Mouse (Mus musculus) kidney, postnatal 0 days (tissue): ENCODE results near the gene Cpz. TPM values are rescaled to one million over a fixed set of nuclear protein-coding genes. Genes with fewer than 3 reads are reported as not detected.

ENCODE experiments used
- ATAC-seq: fragments of 200-750 bp; cut with Nextera tagmentation; replicated peaks from 2 replicates; pipeline ENCODE4 v1.8.0; 2017; ENCODE audit warnings: low read depth, moderate number of reproducible peaks, moderate TSS enrichment, moderate library complexity; ENCODE audit not compliant: low FRiP score
- DNase-seq: peaks from one replicate; pipeline ENCODE4 v3.0.0-alpha.2; 2016; ENCODE audit warnings: low spot score
- H3K27ac ChIP-seq: fragments of 300-500 bp; sonication (generic); 2 replicates; pipeline ENCODE4 v1.5.1; 2014; ENCODE audit warnings: mild to moderate bottlenecking
- H3K27me3 ChIP-seq: fragments of 300-500 bp; sonication (generic); 2 replicates; pipeline ENCODE4 v1.6.1; 2014; ENCODE audit warnings: low read length, mixed read lengths; ENCODE audit not compliant: insufficient read depth
- H3K36me3 ChIP-seq: fragments of 300-500 bp; sonication (generic); 2 replicates; pipeline ENCODE4 v1.6.1; 2014; ENCODE audit warnings: low read length, mixed read lengths; ENCODE audit not compliant: insufficient read depth
- H3K4me1 ChIP-seq: fragments of 300-500 bp; sonication (generic); replicated peaks from 2 replicates; pipeline ENCODE4 v1.6.1; 2014; ENCODE audit warnings: antibody characterized with exemption, low read length, mixed read lengths; ENCODE audit not compliant: insufficient read depth
- H3K4me2 ChIP-seq: fragments of 300-500 bp; sonication (generic); 2 replicates; pipeline ENCODE4 v1.6.1; 2014; ENCODE audit warnings: mild to moderate bottlenecking, low read length, moderate library complexity, mixed read lengths
- H3K4me3 ChIP-seq: fragments of 300-500 bp; sonication (generic); replicated peaks from 2 replicates; pipeline ENCODE4 v1.5.1; 2014; ENCODE audit warnings: low read depth, low read length
- H3K9ac ChIP-seq: fragments of 300-500 bp; sonication (generic); 2 replicates; pipeline ENCODE4 v1.6.1; 2014; ENCODE audit warnings: low read depth, low read length
- H3K9me3 ChIP-seq: fragments of 300-500 bp; sonication (generic); replicated peaks from 2 replicates; pipeline ENCODE4 v1.6.1; 2016; ENCODE audit warnings: low read length, inconsistent platforms, mixed read lengths
- CTCF ChIP-seq: IDR thresholded peaks from 2 replicates; pipeline ENCODE4 v1.5.1; 2016; ENCODE audit warnings: antibody characterized with exemption, low read depth, mild to moderate bottlenecking, moderate library complexity
- WGBS: fragments of 180-500 bp; shearing (Covaris S2); extraction: QIAGEN DNeasy Blood & Tissue Kit; methylation state at CpG from one replicate; pipeline ENCODE4 v1.1.7; 2014; 5-methylcytosine and 5-hydroxymethylcytosine counted together
- polyA plus RNA-seq: library from polyadenylated mRNA; unstranded; fragments of >200 nt; fragmentation: Nextera tagmentation; extraction: Ambion mirVana; gene quantifications from 2 replicates; pipeline ENCODE4 v1.2.1, GENCODE M21; 2015

The Cpz gene
- 4.7 and 6.0 TPM in 2 replicates for polyA plus RNA-seq

DNA sequence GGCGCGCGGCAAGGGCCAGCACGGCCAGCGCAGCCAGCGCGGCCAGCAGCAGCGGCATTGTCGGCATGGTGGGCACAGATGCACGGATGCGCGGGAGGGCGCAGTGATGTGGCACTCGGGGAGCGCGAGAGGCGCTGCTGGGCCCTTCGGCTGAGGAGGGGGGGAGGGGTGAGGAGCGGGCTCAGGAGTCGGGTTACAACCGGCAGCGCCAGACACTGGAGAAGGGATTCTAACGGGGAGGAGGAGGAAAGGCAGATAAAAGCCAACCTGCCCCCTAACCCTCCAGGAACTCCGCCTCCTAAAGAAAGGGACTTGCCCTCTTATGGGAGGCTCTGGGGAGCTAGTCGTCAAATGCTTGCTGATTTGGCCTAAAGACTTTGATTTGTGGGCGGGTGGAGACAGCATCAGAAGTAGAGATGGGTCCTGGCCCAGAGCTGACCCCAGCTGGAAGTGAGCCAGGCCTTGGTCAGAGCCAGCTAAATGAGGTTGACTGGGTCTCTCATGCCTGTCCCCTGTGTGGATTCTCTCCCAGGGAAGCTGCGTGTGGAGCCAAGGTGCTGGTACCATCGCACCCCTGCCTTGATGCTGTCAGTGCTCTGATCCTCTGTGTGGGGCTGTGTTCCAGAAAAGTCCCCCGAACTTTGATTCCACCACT lies at the start of gene Cpz:
TSS of gene Cpz (minus strand) at position 230 of the 655 bp plus-strand sequence.
- no peaks in the 10 kb centered on the region for H3K4me1 ChIP-seq
- peak within 1 kb of the TSS; percentile 51 for H3K4me2 ChIP-seq
- H3K27me3 ChIP-seq, result peaks cover 12% of the 10 kb centered on the region; the same call in 1 of the 2 replicates
- no peaks in the 10 kb centered on the region for H3K9me3 ChIP-seq
- H3K36me3 ChIP-seq, result no peaks in the 10 kb centered on the region
- ATAC-seq (peak; percentile 82), DNase-seq (peak; percentile 96)
- TF ChIP-seq CTCF, result peak; percentile 35; the same call in 1 of the 2 replicates
- WGBS, result 2% methylated on average over 29 of the region's 29 CpGs
- peak within 1 kb of the TSS; percentile 44; the same call in 1 of the 2 replicates for H3K9ac ChIP-seq
- H3K4me3 ChIP-seq, result peak within 1 kb of the TSS; percentile 24; the same call in 1 of the 2 replicates
- H3K27ac ChIP-seq, result no peak within 1 kb of the TSS

DNA sequence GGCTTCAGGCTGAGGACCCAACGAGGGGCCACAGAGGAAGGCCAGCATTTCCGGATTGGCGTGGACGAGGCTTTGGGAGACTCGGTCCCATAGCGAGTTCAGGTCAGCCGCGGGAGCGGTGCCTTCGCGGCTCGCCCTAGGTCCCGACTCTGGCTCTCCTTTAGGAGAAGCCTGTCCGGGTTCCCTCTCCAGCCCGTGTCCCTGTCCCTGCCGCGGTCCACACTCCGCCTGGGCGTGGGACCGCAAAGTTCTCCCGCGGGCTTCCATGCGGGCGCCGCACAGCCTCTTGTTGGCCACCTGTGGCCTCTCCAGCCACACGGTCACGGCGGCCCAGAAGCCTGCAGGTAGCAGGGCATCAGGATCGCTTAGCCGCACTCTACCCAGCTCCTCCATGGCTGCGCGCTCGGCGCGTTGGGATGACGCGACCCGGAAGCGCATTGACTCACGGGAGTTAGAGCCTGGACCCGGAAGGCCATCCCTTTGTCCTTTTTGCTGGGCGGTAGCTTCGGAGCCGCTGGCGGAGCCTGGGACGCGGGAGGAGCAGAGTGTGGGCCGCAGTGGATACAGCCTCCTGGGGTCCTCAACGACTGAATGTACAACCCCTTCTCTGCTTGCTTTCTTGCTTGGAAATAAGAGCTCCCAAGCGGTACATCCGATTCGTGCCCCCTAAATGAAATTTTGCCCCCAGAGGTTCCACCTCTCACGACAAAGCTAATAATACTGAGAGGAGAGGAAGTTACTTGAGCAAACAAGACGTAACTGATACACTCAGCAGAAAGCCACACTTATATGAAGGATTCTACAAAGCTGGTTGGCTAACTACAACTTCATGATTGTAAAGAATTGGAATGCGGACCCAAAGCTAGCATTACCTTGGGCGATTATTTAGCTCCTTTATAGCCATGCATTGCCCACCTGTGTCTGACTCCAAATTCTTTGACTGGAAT lies 49.4 kb upstream of the Cpz start, which contains the start of gene Trmt44:
TSS of gene Trmt44 (minus strand) at position 418 of the 947 bp plus-strand sequence.
- Histone ChIP-seq H3K36me3 (peaks cover 21% of the 10 kb centered on the region), H3K4me3 (peak within 1 kb of the TSS; percentile 99), H3K9ac (peak within 1 kb of the TSS; percentile 87), H3K27me3 (no peaks in the 10 kb centered on the region), H3K27ac (peak within 1 kb of the TSS; percentile 86), H3K4me1 (peaks cover 8% of the 10 kb centered on the region), H3K4me2 (peak within 1 kb of the TSS; percentile 90), H3K9me3 (no peaks in the 10 kb centered on the region)
- peak; percentile 94 for ATAC-seq
- TF ChIP-seq CTCF, result no peak
- DNase-seq, result peak; percentile 95
- 3% methylated on average over 56 of the region's 56 CpGs for WGBS

DNA sequence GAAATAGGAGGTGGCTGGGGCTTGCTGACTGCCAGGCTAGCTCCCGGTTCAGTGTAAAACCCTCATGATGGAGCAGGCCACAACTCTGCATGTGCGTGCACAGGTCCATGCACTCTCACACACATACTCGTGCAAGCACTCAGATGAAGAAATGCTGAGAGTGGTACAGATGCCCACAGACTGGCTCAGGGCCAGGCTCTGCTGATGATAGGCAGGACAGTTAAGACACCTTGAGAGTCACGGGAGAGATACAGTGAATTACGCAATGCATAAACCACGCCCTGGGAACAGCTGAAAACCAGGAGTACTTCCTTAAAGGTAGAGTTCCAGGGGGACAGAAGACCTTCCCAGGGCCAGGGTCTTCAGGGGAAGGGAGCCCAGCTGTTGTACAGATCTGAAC lies 46.0 kb upstream of the Cpz start:
- 89% methylated on average over 6 of the region's 6 CpGs for WGBS
- no peak for TF ChIP-seq CTCF
- no peaks in the 10 kb centered on the region for H3K9me3 ChIP-seq
- ATAC-seq, result no peak
- no peak for DNase-seq
- no peak overlapping the region for H3K27ac ChIP-seq
- H3K9ac ChIP-seq, result no peak overlapping the region
- H3K36me3 ChIP-seq, result peaks cover 45% of the 10 kb centered on the region
- H3K27me3 ChIP-seq, result no peaks in the 10 kb centered on the region
- peaks cover 8% of the 10 kb centered on the region for H3K4me1 ChIP-seq
- no peak overlapping the region for H3K4me2 ChIP-seq
- H3K4me3 ChIP-seq, result no peak overlapping the region

DNA sequence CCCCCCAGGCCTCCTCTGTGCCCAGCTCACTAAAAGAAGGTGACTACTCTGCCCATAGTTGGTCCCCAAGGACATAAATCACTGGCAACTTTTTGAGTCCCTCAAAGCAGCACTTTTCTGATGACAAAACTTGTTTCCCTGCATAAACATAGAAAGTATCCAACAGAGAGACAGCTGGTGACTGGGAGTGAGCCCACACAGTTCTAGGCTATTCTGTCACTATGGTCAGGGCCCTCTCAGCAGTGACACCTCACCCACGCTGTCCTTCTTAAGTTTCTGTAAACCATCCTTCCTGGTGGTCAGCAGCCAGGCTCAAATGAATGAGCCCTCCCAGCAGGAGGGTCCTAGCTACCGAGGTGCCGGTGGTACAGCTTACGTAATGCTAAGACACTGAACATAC lies 41.1 kb upstream of the Cpz start:
- H3K9ac ChIP-seq, result no peak overlapping the region
- DNase-seq (no peak), ATAC-seq (no peak)
- no peaks in the 10 kb centered on the region for H3K4me1 ChIP-seq
- H3K4me3 ChIP-seq, result no peak overlapping the region
- WGBS, result 84% methylated on average over 4 of the region's 4 CpGs
- H3K4me2 ChIP-seq, result no peak overlapping the region
- H3K27ac ChIP-seq, result no peak overlapping the region
- TF ChIP-seq CTCF, result no peak
- H3K27me3 ChIP-seq, result no peaks in the 10 kb centered on the region
- H3K9me3 ChIP-seq, result no peaks in the 10 kb centered on the region
- peaks cover 70% of the 10 kb centered on the region for H3K36me3 ChIP-seq

GRCm38 (mm10) chr5:35565217-35565616 lies 39.7 kb upstream of the Cpz start:
- WGBS, result 86% methylated on average over 9 of the region's 9 CpGs
- peaks cover 70% of the 10 kb centered on the region for H3K36me3 ChIP-seq
- DNase-seq (no peak), ATAC-seq (no peak)
- no peaks in the 10 kb centered on the region for H3K9me3 ChIP-seq
- H3K4me2 ChIP-seq, result no peak overlapping the region
- no peak overlapping the region for H3K4me3 ChIP-seq
- no peaks in the 10 kb centered on the region for H3K4me1 ChIP-seq
- H3K27ac ChIP-seq, result no peak overlapping the region
- H3K9ac ChIP-seq, result no peak overlapping the region
- TF ChIP-seq CTCF, result no peak
- H3K27me3 ChIP-seq, result no peaks in the 10 kb centered on the region

GRCm38 (mm10) chr5:35563449-35563848 lies 38.0 kb upstream of the Cpz start:
- H3K4me1 ChIP-seq, result no peaks in the 10 kb centered on the region
- no peaks in the 10 kb centered on the region for H3K9me3 ChIP-seq
- TF ChIP-seq CTCF, result peak; percentile 95
- no peak overlapping the region for H3K4me2 ChIP-seq
- H3K27ac ChIP-seq, result no peak overlapping the region
- no peak overlapping the region for H3K9ac ChIP-seq
- 12% methylated on average over 1 of the region's 1 CpGs for WGBS
- H3K36me3 ChIP-seq, result peaks cover 59% of the 10 kb centered on the region
- DNase-seq, result peak; percentile 72
- no peak; the same call in 1 of the 2 replicates for ATAC-seq
- H3K4me3 ChIP-seq, result no peak overlapping the region
- H3K27me3 ChIP-seq, result no peaks in the 10 kb centered on the region
